Mouse (Mus musculus) heart, embryonic 10.5 days (tissue): ENCODE measurements around the gene Stk40. TPM values are rescaled to one million over a fixed set of nuclear protein-coding genes. Genes with fewer than 3 reads are reported as not detected.

Experiments
- DNase-seq: peaks from one replicate; pipeline ENCODE4 v3.0.0-alpha.2; 2017; ENCODE audit warnings: low spot score
- H3K27ac ChIP-seq: fragments of 300-500 bp; sonication (generic); 2 replicates; pipeline ENCODE4 v1.5.1; 2016; ENCODE audit warnings: mild to moderate bottlenecking
- H3K27me3 ChIP-seq: fragments of 300-500 bp; sonication (generic); 2 replicates; pipeline ENCODE4 v1.6.1; 2016; ENCODE audit warnings: mild to moderate bottlenecking; ENCODE audit not compliant: poor library complexity, insufficient read depth, severe bottlenecking
- H3K36me3 ChIP-seq: fragments of 300-500 bp; sonication (generic); 2 replicates; pipeline ENCODE4 v1.6.1; 2016; ENCODE audit warnings: mild to moderate bottlenecking, moderate library complexity
- H3K4me1 ChIP-seq: fragments of 300-500 bp; sonication (generic); 2 replicates; pipeline ENCODE4 v1.6.1; 2016; ENCODE audit warnings: mild to moderate bottlenecking
- H3K4me3 ChIP-seq: fragments of 300-500 bp; sonication (generic); 2 replicates; pipeline ENCODE4 v1.5.1; 2016; ENCODE audit warnings: mild to moderate bottlenecking, moderate library complexity
- H3K9me3 ChIP-seq: fragments of 300-500 bp; sonication (generic); 2 replicates; pipeline ENCODE4 v1.6.1; 2016; ENCODE audit warnings: mild to moderate bottlenecking, moderate library complexity
- WGBS: fragments of 180-500 bp; shearing (Covaris S2); methylation state at CpG from one replicate; pipeline ENCODE4 v1.1.7; 2016; 5-methylcytosine and 5-hydroxymethylcytosine counted together
- polyA plus RNA-seq: library from polyadenylated mRNA; unstranded; fragments of >200 nt; fragmentation: Nextera tagmentation; extraction: Ambion mirVana; gene quantifications from 2 replicates; pipeline ENCODE4 v1.2.1, GENCODE M21; 2016

The Stk40 gene
- 37.7 and 39.0 TPM in 2 replicates for polyA plus RNA-seq

- Histone ChIP-seq H3K36me3 (peaks cover 9% of the 10 kb centered on the region), H3K4me1 (peaks cover 77% of the 10 kb centered on the region), H3K9me3 (no peaks in the 10 kb centered on the region), H3K4me3 (peak within 1 kb of the TSS; percentile 98), H3K27me3 (no peaks in the 10 kb centered on the region), H3K27ac (peak within 1 kb of the TSS; percentile 93)
- under 1% methylated on average over 34 of the region's 34 CpGs for WGBS
- DNase-seq, result peak; percentile 98
These were observed at the start of gene Stk40 for GRCm38 (mm10) chr4:126103590-126104068. Gene Stk40 (plus strand): TSS chr4:126103957.

- DNase-seq, result no peak
These were observed 46.3 kb upstream of the Stk40 start for GRCm38 (mm10) chr4:126057207-126058133.

GRCm38 (mm10) chr4:126058134-126058996, 45.4 kb upstream of the Stk40 start, which contains the start of gene Oscp1:
Gene Oscp1 (plus strand): TSS chr4:126058565.
- peak; percentile 97 for DNase-seq
- Histone ChIP-seq H3K4me3 (peak within 1 kb of the TSS; percentile 79), H3K27ac (peak within 1 kb of the TSS; percentile 85), H3K4me1 (peaks cover 15% of the 10 kb centered on the region), H3K36me3 (peaks cover 33% of the 10 kb centered on the region), H3K27me3 (no peaks in the 10 kb centered on the region), H3K9me3 (no peaks in the 10 kb centered on the region)
- under 1% methylated on average over 57 of the region's 57 CpGs for WGBS

More at GRCm38 (mm10) chr4:126057207-126058133, 46.3 kb upstream of the Stk40 start:
- H3K27ac ChIP-seq, result peak overlapping the region; percentile 85
- no peaks in the 10 kb centered on the region for H3K27me3 ChIP-seq
- WGBS, result 12% methylated on average over 19 of the region's 19 CpGs
- H3K36me3 ChIP-seq, result peaks cover 42% of the 10 kb centered on the region
- H3K4me3 ChIP-seq, result peak overlapping the region; percentile 79
- H3K4me1 ChIP-seq, result peaks cover 15% of the 10 kb centered on the region
- no peaks in the 10 kb centered on the region for H3K9me3 ChIP-seq

GRCm38 (mm10) chr4:126058997-126059362, 44.8 kb upstream of the Stk40 start:
- peaks cover 15% of the 10 kb centered on the region for H3K4me1 ChIP-seq
- no peak for DNase-seq
- WGBS, result 41% methylated on average over 9 of the region's 9 CpGs
- peak overlapping the region; percentile 79 for H3K4me3 ChIP-seq
- H3K27me3 ChIP-seq, result no peaks in the 10 kb centered on the region
- 0 out of 2 replicates have a peak overlapping the region, but pooled peaks have one; percentile 85 for H3K27ac ChIP-seq
- peaks cover 27% of the 10 kb centered on the region for H3K36me3 ChIP-seq
- no peaks in the 10 kb centered on the region for H3K9me3 ChIP-seq

- H3K36me3 ChIP-seq, result no peaks in the 10 kb centered on the region
- no peak overlapping the region for H3K27ac ChIP-seq
- H3K4me1 ChIP-seq, result peaks cover 7% of the 10 kb centered on the region
- WGBS, result 39% methylated on average over 1 of the region's 1 CpGs
- no peaks in the 10 kb centered on the region for H3K9me3 ChIP-seq
- no peak overlapping the region for H3K4me3 ChIP-seq
- DNase-seq, result no peak
- H3K27me3 ChIP-seq, result no peaks in the 10 kb centered on the region
These were observed 40.9 kb upstream of the Stk40 start for GRCm38 (mm10) chr4:126062856-126063255.

GRCm38 (mm10) chr4:126065241-126065640, 38.5 kb upstream of the Stk40 start:
- no peak for DNase-seq
- Histone ChIP-seq H3K27me3 (no peaks in the 10 kb centered on the region), H3K4me3 (no peak overlapping the region), H3K27ac (no peak overlapping the region), H3K4me1 (no peaks in the 10 kb centered on the region), H3K9me3 (no peaks in the 10 kb centered on the region), H3K36me3 (no peaks in the 10 kb centered on the region)
- WGBS, result 80% methylated on average over 7 of the region's 7 CpGs

GRCm38 (mm10) chr4:126067401-126068077, 36.2 kb upstream of the Stk40 start:
- 74% methylated on average over 15 of the region's 15 CpGs for WGBS
- Histone ChIP-seq H3K4me1 (no peaks in the 10 kb centered on the region), H3K36me3 (no peaks in the 10 kb centered on the region), H3K27ac (no peak overlapping the region), H3K4me3 (no peak overlapping the region), H3K9me3 (no peaks in the 10 kb centered on the region), H3K27me3 (no peaks in the 10 kb centered on the region)
- DNase-seq, result no peak

GRCm38 (mm10) chr4:126068842-126069241, 34.9 kb upstream of the Stk40 start:
- H3K27me3 ChIP-seq, result no peaks in the 10 kb centered on the region
- WGBS, result 73% methylated on average over 6 of the region's 6 CpGs

GRCm38 (mm10) chr4:126077833-126078232, 25.9 kb upstream of the Stk40 start:
- Histone ChIP-seq H3K4me1 (no peaks in the 10 kb centered on the region), H3K9me3 (no peaks in the 10 kb centered on the region), H3K36me3 (no peaks in the 10 kb centered on the region), H3K4me3 (no peak overlapping the region), H3K27me3 (no peaks in the 10 kb centered on the region), H3K27ac (no peak overlapping the region)
- no peak for DNase-seq
- 76% methylated on average over 6 of the region's 6 CpGs for WGBS

More at GRCm38 (mm10) chr4:126068842-126069241, 34.9 kb upstream of the Stk40 start:
- no peaks in the 10 kb centered on the region for H3K9me3 ChIP-seq
- no peak for DNase-seq
- H3K36me3 ChIP-seq, result no peaks in the 10 kb centered on the region
- no peaks in the 10 kb centered on the region for H3K4me1 ChIP-seq
- H3K27ac ChIP-seq, result no peak overlapping the region
- no peak overlapping the region for H3K4me3 ChIP-seq

GRCm38 (mm10) chr4:126079266-126079665, 24.5 kb upstream of the Stk40 start:
- Histone ChIP-seq H3K36me3 (no peaks in the 10 kb centered on the region), H3K4me1 (no peaks in the 10 kb centered on the region), H3K27me3 (0 out of 2 replicates have a peak, but pooled peaks cover 2% of the 10 kb centered on the region), H3K27ac (no peak overlapping the region), H3K9me3 (no peaks in the 10 kb centered on the region), H3K4me3 (no peak overlapping the region)
- no peak for DNase-seq
- 72% methylated on average over 4 of the region's 4 CpGs for WGBS

- no peak for DNase-seq
- WGBS, result 85% methylated on average over 1 of the region's 1 CpGs
- no peaks in the 10 kb centered on the region for H3K36me3 ChIP-seq
- 0 out of 2 replicates have a peak, but pooled peaks cover 3% of the 10 kb centered on the region for H3K27me3 ChIP-seq
- no peak overlapping the region for H3K4me3 ChIP-seq
- H3K9me3 ChIP-seq, result no peaks in the 10 kb centered on the region
- peaks cover 5% of the 10 kb centered on the region; the same call in 1 of the 2 replicates for H3K4me1 ChIP-seq
- no peak overlapping the region for H3K27ac ChIP-seq
These were observed 22.2 kb upstream of the Stk40 start for GRCm38 (mm10) chr4:126081601-126082000.

- Histone ChIP-seq H3K36me3 (no peaks in the 10 kb centered on the region), H3K27me3 (0 out of 2 replicates have a peak, but pooled peaks cover 3% of the 10 kb centered on the region), H3K4me3 (no peak overlapping the region), H3K4me1 (peaks cover 5% of the 10 kb centered on the region; the same call in 1 of the 2 replicates), H3K27ac (no peak overlapping the region), H3K9me3 (no peaks in the 10 kb centered on the region)
- no peak for DNase-seq
- WGBS, result 80% methylated on average over 9 of the region's 9 CpGs
These were observed 20.7 kb upstream of the Stk40 start for GRCm38 (mm10) chr4:126083021-126083420.
